Mouse (Mus musculus): ENCODE results near the gene Actn4. TPM values are rescaled to one million over a fixed set of nuclear protein-coding genes. Genes with fewer than 3 reads are reported as not detected.

Gene Actn4
- 136 and 138 TPM in 2 replicates for polyA plus RNA-seq (2015; fragmentation: Nextera tagmentation; extraction: Ambion mirVana)

DNA sequence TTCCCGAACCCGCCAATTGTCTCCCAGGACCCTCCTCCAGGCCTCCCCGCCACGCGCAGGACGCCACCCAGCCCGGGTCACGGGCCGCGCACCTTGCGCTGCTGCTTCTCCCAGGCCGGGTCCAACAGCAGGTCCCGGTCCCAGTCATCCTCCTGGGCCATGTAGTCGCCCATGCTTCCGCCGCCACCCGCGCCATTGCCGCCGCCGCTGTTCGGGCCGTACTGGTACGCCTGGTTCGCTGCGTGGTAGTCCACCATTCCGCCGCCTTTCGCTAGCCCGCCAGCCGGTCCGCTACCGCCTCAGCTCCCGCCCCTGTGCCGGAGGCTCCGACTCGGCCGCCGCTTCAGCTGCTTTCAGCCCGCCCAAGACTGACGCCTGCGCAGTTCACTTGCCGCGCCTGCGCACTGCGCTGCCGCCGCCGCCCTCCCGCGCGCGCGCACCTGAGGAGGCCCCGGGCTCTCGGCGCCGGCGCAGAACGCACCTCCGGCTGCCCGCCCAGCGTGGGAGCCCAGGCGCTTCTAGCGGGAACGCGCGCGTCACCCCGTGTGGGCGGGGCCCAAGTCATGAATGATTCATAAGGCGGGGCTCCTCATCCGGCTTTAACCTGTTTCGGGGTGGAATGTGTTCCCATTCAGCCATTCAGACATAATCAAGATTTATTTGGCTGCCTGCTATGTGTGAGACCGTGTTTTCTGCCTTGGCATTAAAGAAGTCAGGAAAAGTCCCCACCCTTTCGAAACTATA, at the start of gene Actn4:
Gene Actn4, minus strand, starts transcription at position 414 of the 744 bp plus-strand sequence.
- WGBS = under 1% methylated on average over 73 of the region's 76 CpGs
- Histone ChIP-seq H3K36me3 (no peaks in the 10 kb centered on the region), H3K9me3 (no peaks in the 10 kb centered on the region), H3K4me1 (replicated peaks) (peaks cover 42% of the 10 kb centered on the region), H3K4me3 (peak within 1 kb of the TSS; percentile 99), H3K9ac (peak within 1 kb of the TSS; percentile 98), H3K4me2 (peak within 1 kb of the TSS; percentile 93), H3K27ac (peak within 1 kb of the TSS; percentile 91), H3K27me3 (no peaks in the 10 kb centered on the region)
- peak; percentile 92 for ATAC-seq (ENCODE audit: low FRiP score)

DNA sequence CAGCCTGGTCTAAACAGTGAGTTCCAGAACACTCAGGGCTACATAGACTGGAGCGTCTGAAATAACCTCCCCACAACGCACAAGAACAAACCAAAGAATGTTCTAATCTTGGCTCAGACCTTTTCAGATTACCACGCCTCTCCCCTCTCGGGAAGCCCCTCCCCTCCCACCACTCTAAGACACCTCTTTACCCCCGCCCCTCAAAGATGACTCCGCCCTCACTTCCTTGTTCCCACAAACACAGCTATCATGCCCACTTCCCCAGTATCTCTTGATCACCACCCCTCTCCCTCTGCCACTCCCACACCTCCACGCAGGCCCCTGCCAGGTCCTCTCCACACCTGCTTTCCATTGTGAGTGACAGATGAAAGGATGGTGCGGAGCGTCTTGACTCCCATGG, 46.6 kb upstream of the Actn4 start:
- no peak overlapping the region for H3K27ac ChIP-seq
- H3K4me1 ChIP-seq (replicated peaks) = no peaks in the 10 kb centered on the region
- no peaks in the 10 kb centered on the region for H3K9me3 ChIP-seq
- H3K9ac ChIP-seq = no peak overlapping the region
- H3K4me2 ChIP-seq = no peak overlapping the region
- 86% methylated on average over 9 of the region's 9 CpGs for WGBS
- H3K36me3 ChIP-seq = no peaks in the 10 kb centered on the region
- H3K4me3 ChIP-seq = no peak overlapping the region
- no peak for ATAC-seq (ENCODE audit: low FRiP score)
- H3K27me3 ChIP-seq = no peaks in the 10 kb centered on the region

DNA sequence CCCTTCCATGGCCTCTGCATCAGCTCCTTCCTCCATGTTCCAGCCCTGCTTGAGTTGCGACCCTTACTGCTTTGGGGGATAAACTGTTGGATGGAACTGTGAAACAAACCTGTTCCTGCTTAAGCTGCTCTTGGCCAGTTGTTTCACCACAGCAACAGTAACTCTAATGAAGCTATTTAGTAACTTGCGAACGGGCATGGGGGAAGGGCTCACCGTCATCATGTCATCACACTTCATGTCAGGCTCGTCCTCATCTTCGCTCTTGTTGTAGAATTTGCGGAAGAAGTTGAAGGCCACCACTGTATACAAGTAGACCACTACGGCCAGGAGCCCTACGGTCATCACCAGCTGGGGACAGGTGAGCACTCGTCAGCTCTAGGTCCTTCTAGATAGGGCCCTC, 46.0 kb upstream of the Actn4 start:
- no peaks in the 10 kb centered on the region for H3K27me3 ChIP-seq
- H3K4me2 ChIP-seq = no peak overlapping the region
- no peaks in the 10 kb centered on the region for H3K9me3 ChIP-seq
- H3K27ac ChIP-seq = no peak overlapping the region
- H3K9ac ChIP-seq = no peak overlapping the region
- no peak overlapping the region for H3K4me3 ChIP-seq
- no peak for ATAC-seq (ENCODE audit: low FRiP score)
- no peaks in the 10 kb centered on the region for H3K4me1 ChIP-seq (replicated peaks)
- WGBS = 95% methylated on average over 10 of the region's 10 CpGs
- H3K36me3 ChIP-seq = no peaks in the 10 kb centered on the region

DNA sequence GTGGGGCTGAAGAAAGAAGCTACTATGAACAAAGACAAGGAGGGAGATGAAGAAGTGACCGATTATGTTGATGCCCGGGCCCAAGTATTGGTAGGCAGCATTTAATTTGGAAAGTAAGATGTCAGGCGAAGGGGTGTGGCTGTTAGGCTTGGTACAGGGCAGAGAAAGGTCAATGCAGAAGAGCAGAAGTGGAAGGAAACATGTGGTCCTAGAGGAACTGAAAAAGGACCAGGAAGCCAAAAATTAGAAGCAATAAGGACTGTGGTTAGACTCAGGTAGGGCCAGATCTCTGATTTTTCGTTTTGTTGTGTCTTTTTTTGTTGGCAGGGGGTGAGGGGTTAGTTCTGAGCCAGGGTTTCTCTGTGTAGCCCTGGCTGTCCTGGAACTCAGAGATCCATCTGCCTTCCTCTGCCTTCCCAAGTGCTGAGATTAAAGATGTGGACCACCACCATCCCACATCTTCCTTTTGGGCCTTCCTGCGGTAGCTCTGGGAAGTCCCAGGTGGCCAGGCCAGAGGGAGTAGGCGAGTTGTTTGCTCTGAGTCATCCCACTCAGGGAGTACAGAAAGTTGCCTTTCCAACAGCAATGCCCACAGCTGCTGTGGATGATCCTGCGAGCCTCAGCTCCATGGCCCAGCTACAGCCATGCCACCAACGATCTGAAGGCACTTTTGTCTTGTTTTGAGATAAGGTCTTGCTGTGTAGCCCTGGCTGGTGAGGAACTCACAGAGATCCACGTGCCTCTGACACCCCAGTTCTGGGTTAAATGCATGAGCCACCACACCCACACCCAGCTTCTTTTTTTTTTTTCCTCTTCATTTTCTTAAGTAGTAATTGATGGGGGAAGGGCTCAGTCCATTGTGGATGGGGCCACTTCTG, 45.3 kb upstream of the Actn4 start:
- Histone ChIP-seq H3K4me3 (no peak overlapping the region), H3K27me3 (0 out of 2 replicates have a peak, but pooled peaks cover under 1% of the 10 kb centered on the region), H3K9ac (no peak overlapping the region), H3K4me2 (no peak overlapping the region), H3K4me1 (replicated peaks) (no peaks in the 10 kb centered on the region), H3K36me3 (no peaks in the 10 kb centered on the region), H3K27ac (no peak overlapping the region), H3K9me3 (no peaks in the 10 kb centered on the region)
- ATAC-seq (ENCODE audit: low FRiP score) = no peak
- 85% methylated on average over 9 of the region's 9 CpGs for WGBS

- Histone ChIP-seq H3K27me3 (peaks cover 18% of the 10 kb centered on the region; the same call in 1 of the 2 replicates), H3K36me3 (no peaks in the 10 kb centered on the region), H3K4me2 (peak overlapping the region; percentile 76), H3K4me3 (peak overlapping the region; percentile 46), H3K4me1 (replicated peaks) (peaks cover 10% of the 10 kb centered on the region), H3K27ac (peak overlapping the region; percentile 62; the same call in 1 of the 2 replicates), H3K9ac (peak overlapping the region; percentile 77), H3K9me3 (no peaks in the 10 kb centered on the region)
- WGBS = 8% methylated on average over 43 of the region's 43 CpGs
- ATAC-seq (ENCODE audit: low FRiP score) = peak; percentile 79
Measured at GRCm38 (mm10) chr7:29000651-29001605, 38.8 kb upstream of the Actn4 start.

- WGBS = 83% methylated on average over 3 of the region's 3 CpGs
- H3K9me3 ChIP-seq = no peaks in the 10 kb centered on the region
- no peak overlapping the region for H3K4me2 ChIP-seq
- H3K27ac ChIP-seq = no peak overlapping the region
- H3K27me3 ChIP-seq = no peaks in the 10 kb centered on the region
- no peak for ATAC-seq (ENCODE audit: low FRiP score)
- H3K9ac ChIP-seq = no peak overlapping the region
- H3K4me3 ChIP-seq = no peak overlapping the region
- H3K36me3 ChIP-seq = no peaks in the 10 kb centered on the region
- no peaks in the 10 kb centered on the region for H3K4me1 ChIP-seq (replicated peaks)
Measured at GRCm38 (mm10) chr7:28993402-28993801, 31.3 kb upstream of the Actn4 start.

- Histone ChIP-seq H3K9ac (no peak overlapping the region), H3K36me3 (no peaks in the 10 kb centered on the region)
- WGBS = 83% methylated on average over 3 of the region's 3 CpGs
Measured at GRCm38 (mm10) chr7:28992997-28993396, 30.9 kb upstream of the Actn4 start.

DNA sequence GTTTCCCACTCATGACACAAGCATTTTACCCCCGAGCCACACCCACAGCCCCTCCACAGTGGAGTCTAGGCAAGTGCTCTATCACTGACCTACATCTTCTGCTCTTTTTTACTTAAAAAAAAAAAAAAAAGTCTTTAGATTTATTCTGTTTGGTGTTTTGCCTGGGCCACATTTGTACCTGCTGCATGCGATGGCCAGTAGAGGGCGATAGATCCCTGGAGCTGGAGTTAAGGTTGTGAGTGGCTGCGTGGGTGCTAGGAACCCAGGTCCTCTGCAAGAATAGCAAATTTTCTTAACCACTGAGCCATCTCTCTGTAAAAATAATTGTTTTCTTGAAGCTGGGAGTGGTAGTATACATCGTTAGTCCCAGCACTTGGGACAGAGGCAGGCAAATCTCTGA, 29.5 kb upstream of the Actn4 start:
- 63% methylated on average over 5 of the region's 5 CpGs for WGBS
- no peak overlapping the region for H3K27ac ChIP-seq
- H3K4me1 ChIP-seq (replicated peaks) = no peaks in the 10 kb centered on the region
- no peak overlapping the region for H3K4me3 ChIP-seq
- H3K9ac ChIP-seq = no peak overlapping the region
- H3K27me3 ChIP-seq = no peaks in the 10 kb centered on the region
- H3K36me3 ChIP-seq = no peaks in the 10 kb centered on the region
- no peaks in the 10 kb centered on the region for H3K9me3 ChIP-seq
- no peak overlapping the region for H3K4me2 ChIP-seq
- ATAC-seq (ENCODE audit: low FRiP score) = no peak

More at GRCm38 (mm10) chr7:28992997-28993396, 30.9 kb upstream of the Actn4 start:
- H3K4me2 ChIP-seq = no peak overlapping the region
- H3K4me1 ChIP-seq (replicated peaks) = no peaks in the 10 kb centered on the region
- H3K27ac ChIP-seq = no peak overlapping the region
- ATAC-seq (ENCODE audit: low FRiP score) = no peak
- no peak overlapping the region for H3K4me3 ChIP-seq
- no peaks in the 10 kb centered on the region for H3K9me3 ChIP-seq
- no peaks in the 10 kb centered on the region for H3K27me3 ChIP-seq

DNA sequence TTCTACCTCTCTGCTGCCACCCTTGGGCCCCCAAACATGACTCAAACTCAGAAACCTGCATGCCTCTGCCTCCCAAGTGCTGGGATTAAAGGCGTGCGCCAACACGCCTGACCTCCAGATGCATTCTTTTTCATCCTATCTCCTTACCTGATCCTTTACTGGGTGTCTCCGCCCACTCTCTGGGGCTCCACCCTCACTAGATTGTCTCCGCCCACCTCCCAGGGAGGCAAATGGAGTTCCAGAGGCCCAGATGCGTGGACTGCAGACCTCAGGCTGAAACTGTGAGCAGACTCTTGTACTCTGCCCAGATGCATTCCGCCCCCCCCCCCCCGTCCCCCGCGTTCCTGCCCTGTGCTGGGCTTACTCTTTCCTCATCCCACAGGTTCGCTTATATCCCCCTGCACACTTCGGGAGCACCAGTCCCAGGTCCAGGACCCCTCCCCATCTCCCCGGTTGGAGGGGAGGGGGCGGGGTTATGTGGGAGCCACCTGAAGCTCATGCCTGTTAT, 28.7 kb upstream of the Actn4 start:
- ATAC-seq (ENCODE audit: low FRiP score) = no peak

GRCm38 (mm10) chr7:28985207-28985606, 23.1 kb upstream of the Actn4 start:
- ATAC-seq (ENCODE audit: low FRiP score) = no peak
- Histone ChIP-seq H3K4me3 (no peak overlapping the region), H3K9me3 (no peaks in the 10 kb centered on the region), H3K27me3 (no peaks in the 10 kb centered on the region), H3K36me3 (no peaks in the 10 kb centered on the region), H3K4me1 (replicated peaks) (peaks cover 16% of the 10 kb centered on the region), H3K27ac (no peak overlapping the region), H3K4me2 (no peak overlapping the region), H3K9ac (peak overlapping the region; percentile 35; the same call in 1 of the 2 replicates)
- WGBS = 87% methylated on average over 7 of the region's 7 CpGs

More for the DNA sequence above, 28.7 kb upstream of the Actn4 start:
- Histone ChIP-seq H3K9me3 (no peaks in the 10 kb centered on the region), H3K36me3 (no peaks in the 10 kb centered on the region), H3K4me2 (no peak overlapping the region), H3K4me3 (no peak overlapping the region), H3K27me3 (no peaks in the 10 kb centered on the region), H3K27ac (no peak overlapping the region), H3K9ac (no peak overlapping the region), H3K4me1 (replicated peaks) (no peaks in the 10 kb centered on the region)
- WGBS = 53% methylated on average over 14 of the region's 14 CpGs

GRCm38 (mm10) chr7:28984452-28984851, 22.3 kb upstream of the Actn4 start:
- no peak for ATAC-seq (ENCODE audit: low FRiP score)
- H3K36me3 ChIP-seq = peaks cover under 1% of the 10 kb centered on the region
- no peak overlapping the region for H3K4me2 ChIP-seq
- H3K27ac ChIP-seq = no peak overlapping the region
- H3K9me3 ChIP-seq = no peaks in the 10 kb centered on the region
- no peaks in the 10 kb centered on the region for H3K27me3 ChIP-seq
- no peak overlapping the region for H3K9ac ChIP-seq
- H3K4me1 ChIP-seq (replicated peaks) = peaks cover 16% of the 10 kb centered on the region
- no peak overlapping the region for H3K4me3 ChIP-seq
- WGBS = 96% methylated on average over 1 of the region's 1 CpGs
